Mouse (Mus musculus) right cerebral cortex, postnatal 4 days (tissue): ENCODE measurements around the gene Gatm.

Experiments used
- DNase-seq: peaks from one replicate; pipeline ENCODE4 v3.0.0-alpha.2; 2022

Gene Gatm

GRCm38 (mm10) chr2:122610746-122611653 is at the start of gene Gatm:
Gene Gatm, minus strand, starts transcription at chr2:122611303.
- peak; percentile 77 for DNase-seq

- DNase-seq, result no peak
Observed at GRCm38 (mm10) chr2:122659825-122660224, 48.7 kb upstream of the Gatm start.

- DNase-seq, result no peak
Observed at GRCm38 (mm10) chr2:122657707-122658524, 46.8 kb upstream of the Gatm start.

GRCm38 (mm10) chr2:122656767-122657166 is 45.7 kb upstream of the Gatm start:
- DNase-seq, result no peak

- DNase-seq, result no peak
Observed at GRCm38 (mm10) chr2:122656052-122656451, 44.9 kb upstream of the Gatm start.

GRCm38 (mm10) chr2:122652096-122653084 is 41.3 kb upstream of the Gatm start:
- DNase-seq, result no peak

GRCm38 (mm10) chr2:122638673-122639072 is 27.6 kb upstream of the Gatm start:
- DNase-seq, result no peak

GRCm38 (mm10) chr2:122638029-122638428 is 26.9 kb upstream of the Gatm start:
- no peak for DNase-seq

- peak; percentile 88 for DNase-seq
Observed at GRCm38 (mm10) chr2:122637526-122637997, 26.5 kb upstream of the Gatm start.

GRCm38 (mm10) chr2:122636686-122637085 is 25.6 kb upstream of the Gatm start, which contains the start of gene AA467197:
Gene AA467197, plus strand, starts transcription at chr2:122636986.
- no peak for DNase-seq

GRCm38 (mm10) chr2:122631226-122631801 is 20.2 kb upstream of the Gatm start:
- DNase-seq, result peak; percentile 35

GRCm38 (mm10) chr2:122630465-122631225 is 19.5 kb upstream of the Gatm start:
- DNase-seq, result peak; percentile 83

- DNase-seq, result no peak
Observed at GRCm38 (mm10) chr2:122629871-122630270, 18.8 kb upstream of the Gatm start.

GRCm38 (mm10) chr2:122628976-122629375 is 17.9 kb upstream of the Gatm start:
- DNase-seq, result peak; percentile 68

- DNase-seq, result no peak
Observed at GRCm38 (mm10) chr2:122625930-122626329, 14.8 kb upstream of the Gatm start.

GRCm38 (mm10) chr2:122621337-122622110 is 10.4 kb upstream of the Gatm start:
- DNase-seq, result no peak

GRCm38 (mm10) chr2:122618719-122619118 is 7.6 kb upstream of the Gatm start:
- DNase-seq, result no peak

- DNase-seq, result no peak
Observed at GRCm38 (mm10) chr2:122617792-122618191, 6.7 kb upstream of the Gatm start.

- no peak for DNase-seq
Observed at GRCm38 (mm10) chr2:122616237-122616636, 5.1 kb upstream of the Gatm start.

GRCm38 (mm10) chr2:122611654-122611973 is 511 bp upstream of the Gatm start:
- no peak for DNase-seq
